Mouse (Mus musculus): ENCODE results near the gene Zcchc24.
A peak's percentile ranks its signal among the peaks of the same experiment; 100 is the strongest.
"Not testable (repeated sequence)": the region's sequence is repeated elsewhere in the genome, so short reads cannot be mapped to it uniquely, and the experiment has no call there.

Gene Zcchc24

DNA sequence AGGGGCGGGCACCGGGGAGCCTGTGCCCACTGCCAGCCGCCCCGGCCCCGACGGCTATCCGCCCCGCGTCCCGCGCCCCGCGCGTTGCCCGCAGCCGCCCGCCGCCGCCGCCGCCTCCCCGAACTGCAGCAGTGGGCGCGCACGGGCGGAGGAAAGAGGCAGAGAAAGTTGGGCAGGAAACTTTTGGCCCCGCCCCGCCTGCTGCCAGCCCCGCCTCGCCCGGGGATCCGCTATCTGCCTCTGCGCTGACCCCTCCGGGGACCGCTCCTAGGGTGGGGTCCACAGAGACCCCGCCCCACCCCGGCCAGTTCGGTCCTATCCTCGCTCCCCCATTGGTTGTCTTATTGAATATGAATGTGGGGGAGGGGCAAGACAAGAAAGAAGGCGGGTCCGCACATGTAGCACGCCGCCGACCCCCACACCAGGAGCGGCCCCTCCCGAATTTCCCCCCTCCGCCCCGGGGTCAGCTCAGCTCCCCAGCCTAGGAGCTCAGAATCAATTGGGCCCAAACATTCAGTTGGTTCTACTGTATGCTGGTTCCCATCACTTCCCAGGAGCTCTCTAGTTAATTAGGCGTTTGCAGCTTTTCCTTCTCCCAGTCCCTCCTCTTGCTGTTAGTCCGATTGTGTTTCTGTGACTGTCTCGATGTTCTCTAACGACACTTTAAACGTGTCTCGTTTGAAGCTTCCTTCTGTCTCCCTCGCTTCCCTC, at the start of gene Zcchc24:
TSS of gene Zcchc24 (minus strand) at position 125 of the 711 bp plus-strand sequence.
- peak; percentile 60 for DNase-seq (ENCODE audit: low read depth)

DNA sequence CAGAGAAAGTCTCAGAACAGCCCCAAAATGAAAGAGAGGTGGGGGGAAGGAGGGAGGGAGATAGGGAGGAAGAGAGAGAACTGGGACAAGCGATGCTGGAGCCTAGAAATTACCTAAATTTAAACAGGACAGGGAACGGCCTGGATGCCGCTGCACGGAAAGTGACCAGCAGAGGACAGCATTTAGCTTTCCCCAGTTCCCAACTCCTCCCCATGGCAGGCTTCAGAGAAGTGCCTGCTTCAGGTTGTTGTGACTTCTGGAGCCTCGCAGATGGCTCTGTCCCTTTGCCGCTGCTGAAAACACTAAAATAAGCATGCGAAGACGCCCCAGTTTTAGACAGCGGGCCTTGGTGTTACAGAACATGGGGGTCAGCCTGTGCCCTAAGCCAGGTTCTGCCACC, 47.6 kb upstream of the Zcchc24 start:
- DNase-seq (ENCODE audit: low read depth): peak; percentile 39

DNA sequence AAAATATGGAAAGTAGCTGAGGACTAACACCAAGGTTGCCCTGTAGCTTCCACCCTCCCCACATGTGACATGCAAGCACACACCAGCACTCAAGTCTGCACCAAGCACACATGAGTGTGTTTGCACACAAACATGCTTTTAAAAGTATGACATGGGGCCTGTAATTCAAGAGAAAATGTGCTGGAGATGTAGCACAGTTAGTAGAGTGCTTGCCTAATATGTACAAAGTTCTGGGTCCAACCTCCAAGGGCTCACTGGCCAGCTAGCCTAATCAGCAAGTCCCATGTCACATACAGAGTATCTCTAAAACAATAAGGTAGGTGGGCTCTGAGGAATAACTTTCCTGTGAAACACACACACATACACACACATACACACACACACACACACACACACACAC, 45.3 kb upstream of the Zcchc24 start:
- DNase-seq (ENCODE audit: low read depth): no peak

DNA sequence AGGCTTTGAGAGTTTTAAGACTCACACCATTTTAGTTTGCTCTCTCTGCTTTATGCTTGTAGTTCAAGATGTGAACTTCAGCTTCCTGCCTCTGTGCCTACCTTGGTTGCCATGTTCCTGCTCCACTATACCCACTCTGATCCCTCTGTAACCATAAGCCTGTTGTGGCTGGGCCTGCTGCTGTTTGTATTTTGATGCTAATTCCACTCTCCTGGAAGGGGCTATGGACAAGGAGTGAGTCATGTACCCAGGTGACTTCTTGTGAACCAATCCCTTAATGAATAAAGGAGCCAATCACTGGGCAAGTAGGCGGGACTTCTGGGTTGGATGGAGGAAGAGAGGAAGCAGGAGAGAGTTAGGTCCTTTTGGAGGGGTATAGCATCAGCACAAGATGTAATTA, 42.2 kb upstream of the Zcchc24 start:
- DNase-seq (ENCODE audit: low read depth): not testable (repeated sequence)

DNA sequence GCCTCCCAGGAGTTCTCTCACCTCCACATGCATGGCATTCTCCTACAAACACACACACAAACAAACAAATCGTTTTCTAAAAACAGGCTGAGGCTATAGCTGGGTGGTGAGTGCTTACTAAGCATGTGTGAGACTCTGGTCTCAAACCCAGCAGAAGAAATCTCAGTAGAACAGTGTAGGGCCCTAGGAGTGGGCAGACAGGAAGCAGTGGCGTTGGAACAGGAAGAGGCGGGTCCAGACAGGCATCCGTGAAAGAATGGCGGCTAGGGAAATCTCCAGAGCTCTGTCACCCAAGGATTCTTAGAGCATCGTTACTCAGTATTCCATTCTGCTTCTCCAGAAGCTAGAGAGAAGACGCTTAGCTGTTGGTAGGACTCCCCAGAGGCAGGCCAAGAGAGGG, 37.7 kb upstream of the Zcchc24 start:
- no peak for DNase-seq (ENCODE audit: low read depth)

DNA sequence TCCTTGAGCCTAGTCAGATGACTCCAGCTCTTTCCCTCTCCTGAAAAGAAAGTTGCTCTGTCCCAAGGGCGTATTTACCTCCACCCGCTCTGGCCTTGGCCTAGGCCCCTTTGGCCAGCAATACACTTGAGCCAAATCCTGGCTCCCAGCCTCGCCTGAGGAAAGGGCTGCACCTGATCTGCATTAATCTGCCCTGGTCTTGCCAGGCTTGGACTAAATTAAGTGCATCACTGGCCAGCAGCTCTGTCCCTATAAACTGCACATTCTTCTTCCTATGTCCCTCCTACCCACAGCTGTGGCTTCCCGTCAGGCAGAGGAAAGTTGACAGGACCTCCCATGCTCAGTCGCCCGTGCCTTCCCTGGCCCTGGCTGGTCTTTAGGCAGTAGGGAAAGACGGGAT, 37.0 kb upstream of the Zcchc24 start:
- no peak for DNase-seq (ENCODE audit: low read depth)

DNA sequence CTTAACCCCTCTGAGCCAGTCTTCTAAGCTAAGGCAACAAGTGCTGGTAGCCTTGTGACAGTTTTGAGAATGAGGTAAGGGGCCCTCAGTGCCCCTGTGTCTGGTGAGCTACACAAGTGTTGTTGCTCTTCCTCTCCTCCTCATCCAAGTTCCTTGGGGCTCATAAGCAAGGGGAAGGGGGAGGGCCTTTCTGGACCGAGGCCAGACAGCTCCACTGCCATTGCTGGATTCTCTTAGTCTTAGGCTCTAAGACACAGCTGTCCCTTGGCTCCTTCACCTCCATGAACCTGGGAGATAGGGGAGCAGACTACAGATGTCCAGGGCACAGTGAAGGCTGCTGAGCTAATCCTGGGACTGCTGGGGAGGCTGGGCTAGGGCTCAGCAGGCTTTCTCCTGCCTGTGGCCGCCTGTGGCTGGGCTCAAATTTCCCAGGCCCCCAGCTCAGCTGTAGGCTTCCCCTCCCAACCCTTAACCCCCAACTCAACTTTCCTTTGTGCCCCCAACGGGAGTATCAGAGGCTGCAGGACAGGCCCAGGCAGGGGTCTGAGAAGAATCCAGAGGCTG, 34.5 kb upstream of the Zcchc24 start:
- no peak for DNase-seq (ENCODE audit: low read depth)

DNA sequence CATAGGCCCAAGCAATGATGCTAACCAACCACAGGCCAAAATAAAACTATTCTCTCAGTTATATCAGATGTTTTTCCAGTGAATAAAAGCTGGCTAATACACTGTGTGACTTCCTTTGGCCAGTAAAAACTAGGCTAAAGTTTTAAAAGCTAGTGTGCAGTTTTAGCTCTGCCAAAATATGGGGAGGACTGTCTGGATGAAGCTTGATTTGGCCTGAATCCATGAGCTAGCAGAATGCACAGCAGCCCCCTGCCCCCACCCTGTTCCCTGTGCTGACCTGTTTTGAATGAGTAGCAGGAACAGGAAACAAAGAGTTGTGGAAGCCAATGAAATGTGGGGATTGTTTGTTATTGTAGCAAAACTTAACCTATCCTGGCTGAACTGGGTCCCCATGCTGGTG, 33.7 kb upstream of the Zcchc24 start:
- no peak for DNase-seq (ENCODE audit: low read depth)

DNA sequence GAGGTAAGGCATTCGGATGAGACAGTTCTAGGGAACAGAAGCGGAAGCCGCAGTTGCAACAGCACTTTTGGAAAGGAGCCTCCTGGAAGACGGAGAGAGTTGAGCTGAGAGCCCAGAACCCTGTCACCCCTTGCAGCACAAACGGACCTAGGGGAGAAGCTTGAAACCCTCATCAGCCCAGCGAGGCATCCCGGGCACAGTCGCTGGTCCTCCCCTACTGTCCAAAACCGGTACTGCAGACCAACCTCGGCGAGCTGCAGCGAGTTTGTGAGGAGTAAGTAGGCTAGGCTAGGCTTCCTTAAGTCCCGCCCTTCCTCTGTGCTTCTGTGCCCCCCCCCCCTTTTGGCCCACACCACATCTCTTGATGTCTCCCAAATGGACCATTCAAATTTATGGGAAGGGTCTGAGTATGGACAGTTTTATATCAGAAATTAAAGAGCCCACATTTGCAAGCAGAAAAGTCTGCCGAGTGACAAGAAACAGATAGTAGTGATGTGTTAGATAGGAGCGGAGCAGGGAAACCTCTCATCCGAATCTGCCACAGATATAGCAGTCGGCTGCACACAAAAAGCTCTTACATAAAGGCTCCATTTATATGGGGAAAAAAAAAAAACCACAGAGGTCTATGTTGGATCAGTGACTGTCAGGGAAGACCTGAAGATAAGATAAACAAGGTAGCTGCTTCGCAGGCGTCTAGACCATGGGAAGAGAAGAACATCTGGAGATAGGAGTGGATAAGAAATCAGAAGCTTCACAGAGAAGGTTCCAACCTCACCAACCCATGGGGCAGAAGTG, 31.5 kb upstream of the Zcchc24 start:
- DNase-seq (ENCODE audit: low read depth): peak; percentile 60

DNA sequence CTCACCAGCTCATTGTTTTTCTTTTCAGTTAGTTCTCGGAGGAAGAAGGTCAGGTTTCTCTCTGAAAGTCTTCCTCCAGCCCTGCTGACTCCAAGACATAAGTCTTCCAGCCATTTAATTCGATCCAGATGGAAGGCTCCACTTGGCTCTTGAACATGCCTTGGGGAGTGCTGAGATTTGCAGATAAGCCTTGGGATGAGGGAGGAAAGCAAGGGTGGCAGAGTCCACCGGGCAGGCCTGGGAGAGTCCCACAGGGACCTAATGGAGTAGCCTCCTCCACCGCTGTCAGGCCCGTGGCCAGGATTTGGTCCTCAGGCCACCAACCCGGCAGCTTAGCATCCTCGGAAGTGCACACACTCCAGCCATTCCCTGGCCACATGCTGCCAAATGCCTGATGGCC, 27.8 kb upstream of the Zcchc24 start:
- no peak for DNase-seq (ENCODE audit: low read depth)

DNA sequence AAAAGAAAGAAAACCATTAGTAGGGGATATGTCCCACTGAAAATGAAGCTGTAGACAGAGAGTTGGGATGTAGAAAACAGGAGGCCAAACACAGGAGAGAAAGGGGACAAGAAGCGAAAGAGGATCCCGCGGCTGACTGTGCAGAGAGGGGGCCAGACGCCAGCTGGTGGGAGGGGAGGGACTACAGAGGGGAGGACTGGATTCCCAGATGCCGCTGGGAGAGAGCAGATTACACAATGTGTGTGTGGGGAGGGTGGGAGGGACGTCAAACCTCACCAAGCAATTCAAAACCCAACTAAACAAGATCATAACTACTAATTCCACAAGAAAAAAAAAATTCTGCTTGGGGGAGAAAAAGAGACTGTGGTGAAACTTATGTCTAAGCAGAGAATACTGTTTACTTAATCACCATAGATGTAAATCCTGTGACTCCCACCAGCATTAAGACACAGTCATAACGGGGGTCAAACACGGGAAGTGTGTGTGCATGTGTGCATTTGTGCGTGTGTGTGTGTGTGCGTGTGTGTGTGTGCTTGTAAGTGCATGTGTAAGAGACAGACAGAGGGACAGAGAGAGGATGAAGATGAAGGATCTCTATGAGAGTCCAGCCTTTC, 26.8 kb upstream of the Zcchc24 start:
- DNase-seq (ENCODE audit: low read depth): no peak

DNA sequence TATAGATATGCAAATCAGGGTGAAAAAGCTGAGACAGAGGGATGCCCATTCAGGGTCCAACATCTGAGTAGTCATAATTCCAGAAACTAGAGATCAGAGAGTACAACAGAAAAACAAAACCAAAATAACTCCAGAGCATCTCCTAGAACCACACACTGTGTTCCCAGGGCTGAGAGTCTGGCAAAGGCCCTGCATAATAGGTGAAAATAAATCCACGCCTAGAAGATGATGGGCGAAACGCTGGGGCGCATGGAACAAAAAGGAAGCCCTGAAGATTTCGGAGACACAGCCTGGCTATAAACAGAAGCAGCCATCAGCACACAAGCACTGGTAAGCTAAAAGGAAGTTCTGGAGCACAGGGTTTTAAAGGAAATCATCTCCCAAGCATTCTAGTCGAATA, 26.2 kb upstream of the Zcchc24 start:
- no peak for DNase-seq (ENCODE audit: low read depth)

DNA sequence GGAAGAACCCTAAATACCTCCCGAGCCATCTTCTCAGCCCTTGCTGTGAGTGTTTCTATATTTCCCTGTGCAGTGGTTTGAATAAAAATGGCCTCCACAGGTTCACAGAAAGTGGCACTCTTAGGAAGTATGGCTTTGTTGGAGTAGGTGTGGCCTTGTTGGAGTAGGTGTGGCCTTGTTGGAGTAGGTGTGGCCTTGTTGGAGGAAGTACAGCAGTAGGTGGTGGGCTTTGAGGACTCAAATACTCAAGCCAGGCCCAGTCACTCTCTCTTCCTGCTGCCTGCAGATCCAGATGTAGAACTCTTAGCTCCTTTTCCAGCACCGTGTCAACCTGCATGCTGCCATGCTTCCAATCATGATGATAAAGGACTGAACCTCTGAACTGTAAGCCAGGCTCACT, 25.5 kb upstream of the Zcchc24 start:
- DNase-seq (ENCODE audit: low read depth): no peak

DNA sequence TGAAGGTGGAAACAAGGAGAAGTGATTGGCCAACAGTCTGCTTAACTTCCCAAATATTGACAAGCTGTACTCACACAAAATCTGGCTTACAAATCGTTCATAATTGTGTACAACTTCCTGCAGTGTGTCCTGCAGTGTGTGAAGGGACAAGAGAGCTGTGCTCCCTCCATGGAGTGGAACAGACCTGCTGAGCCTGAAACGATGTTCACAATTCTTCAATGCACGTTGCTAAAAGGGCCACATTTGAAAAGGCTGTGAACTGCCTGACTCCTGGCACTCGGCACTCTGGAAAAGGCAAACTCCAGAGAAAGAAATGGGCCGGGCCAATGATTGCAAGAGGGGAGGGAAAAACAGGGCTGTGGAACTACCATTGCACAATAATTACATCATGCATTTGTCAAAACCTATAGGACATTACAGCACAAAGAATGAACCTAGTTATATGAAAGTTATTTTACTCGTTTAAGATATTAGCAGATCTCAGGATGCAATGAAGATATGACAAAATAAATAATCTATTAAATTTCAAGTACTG, 22.0 kb upstream of the Zcchc24 start:
- no peak for DNase-seq (ENCODE audit: low read depth)

DNA sequence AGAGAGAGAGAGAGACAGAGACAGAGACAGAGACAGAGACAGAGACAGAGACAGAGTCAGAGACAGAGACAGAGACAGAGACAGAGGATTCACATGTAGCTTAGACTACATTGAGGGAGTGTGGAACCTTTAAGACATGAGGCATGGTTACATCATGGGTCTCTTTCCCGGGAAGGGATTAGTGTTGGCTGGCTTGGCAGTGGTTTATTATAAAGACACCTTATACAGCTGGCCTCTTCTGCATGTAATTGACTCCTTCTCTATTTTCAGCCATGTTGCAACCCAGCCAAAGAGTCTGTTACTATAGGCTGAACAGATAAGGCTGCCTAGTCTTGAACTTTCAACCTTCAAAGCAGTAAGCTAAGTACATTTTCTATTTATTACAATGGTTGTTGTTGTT, 21.1 kb upstream of the Zcchc24 start:
- no peak for DNase-seq (ENCODE audit: low read depth)

DNA sequence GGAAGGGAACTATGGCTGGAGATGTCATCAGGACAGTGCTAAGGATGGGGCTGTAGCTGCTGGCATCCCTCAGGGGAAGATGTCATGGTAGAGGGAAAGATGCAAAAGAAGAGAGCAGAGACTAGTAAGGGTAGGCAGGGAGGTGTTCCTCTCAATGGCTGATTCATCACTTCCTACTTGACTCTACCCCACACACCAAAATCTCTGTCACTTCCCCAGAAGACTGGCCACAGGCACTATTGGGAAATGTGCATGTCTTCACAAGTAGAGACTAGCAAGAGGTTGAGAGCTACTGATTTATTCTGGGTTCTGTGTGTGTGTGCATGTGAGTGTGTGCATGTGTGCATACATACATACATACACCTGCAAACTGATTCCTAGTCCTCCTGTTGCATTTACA, 20.4 kb upstream of the Zcchc24 start:
- DNase-seq (ENCODE audit: low read depth): peak; percentile 35

DNA sequence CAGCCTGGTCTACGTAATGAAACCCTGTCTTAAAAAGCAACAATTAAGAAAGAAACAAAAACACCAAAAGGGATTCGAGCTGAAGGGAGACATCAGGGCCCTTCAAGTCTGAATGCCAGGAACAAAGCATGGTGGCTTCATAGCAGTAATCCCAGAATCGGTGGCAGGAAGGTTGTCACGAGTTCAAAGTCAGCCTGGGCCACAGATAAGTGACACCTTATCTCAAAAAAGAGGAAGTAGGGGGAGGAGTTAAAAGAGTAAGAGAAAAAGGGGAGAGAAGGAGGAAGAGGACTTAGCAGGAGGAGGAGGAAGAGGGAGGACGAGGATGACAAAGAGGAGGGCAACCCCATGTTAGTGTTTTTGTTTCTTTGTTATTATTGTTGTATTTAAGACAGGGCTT, 19.4 kb upstream of the Zcchc24 start:
- DNase-seq (ENCODE audit: low read depth): no peak

DNA sequence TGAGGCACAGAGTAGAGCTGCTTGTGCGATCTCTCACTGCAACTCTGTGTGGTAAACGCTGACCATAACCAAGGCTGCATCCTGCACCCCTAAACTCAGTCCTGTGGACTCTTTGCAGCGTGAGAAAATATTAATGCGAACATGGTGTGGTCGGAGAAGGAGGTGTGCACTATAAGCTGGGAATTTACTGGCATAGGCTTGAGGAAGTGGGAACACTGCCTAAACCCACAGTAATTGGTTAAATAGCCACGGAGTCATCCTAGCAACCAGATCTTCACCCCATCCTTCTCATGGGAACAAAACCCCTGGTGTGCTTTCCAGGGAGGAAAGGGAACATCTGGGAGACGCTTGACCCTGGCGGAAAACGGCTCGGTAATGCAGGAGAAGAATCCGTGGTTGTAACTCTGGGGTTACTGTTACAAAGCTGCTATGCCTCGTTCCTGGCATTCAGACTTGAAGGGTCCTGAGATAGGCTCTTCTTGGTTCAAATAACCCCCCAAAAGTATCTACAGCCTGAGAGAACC, 18.6 kb upstream of the Zcchc24 start:
- no peak for DNase-seq (ENCODE audit: low read depth)

DNA sequence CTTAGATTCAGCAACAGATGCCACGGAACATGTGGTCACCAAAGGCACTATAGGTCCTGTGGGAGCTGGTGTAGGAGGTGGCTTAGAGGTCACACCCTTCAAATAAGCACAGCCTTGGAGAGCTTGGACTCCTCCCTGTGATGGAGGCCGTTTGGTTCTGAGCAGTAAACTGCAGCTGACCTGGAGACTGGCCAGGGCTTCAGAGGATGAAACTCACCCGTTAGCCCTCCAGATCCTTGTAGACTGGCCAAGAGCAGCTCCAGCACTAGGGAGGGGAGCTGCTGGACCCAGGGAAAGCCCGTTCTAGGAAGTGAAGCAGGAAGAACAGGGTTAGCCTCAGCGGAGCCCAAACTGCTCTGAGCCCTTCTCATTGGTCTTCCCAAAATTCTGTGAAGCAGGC, 18.1 kb upstream of the Zcchc24 start:
- no peak for DNase-seq (ENCODE audit: low read depth)

DNA sequence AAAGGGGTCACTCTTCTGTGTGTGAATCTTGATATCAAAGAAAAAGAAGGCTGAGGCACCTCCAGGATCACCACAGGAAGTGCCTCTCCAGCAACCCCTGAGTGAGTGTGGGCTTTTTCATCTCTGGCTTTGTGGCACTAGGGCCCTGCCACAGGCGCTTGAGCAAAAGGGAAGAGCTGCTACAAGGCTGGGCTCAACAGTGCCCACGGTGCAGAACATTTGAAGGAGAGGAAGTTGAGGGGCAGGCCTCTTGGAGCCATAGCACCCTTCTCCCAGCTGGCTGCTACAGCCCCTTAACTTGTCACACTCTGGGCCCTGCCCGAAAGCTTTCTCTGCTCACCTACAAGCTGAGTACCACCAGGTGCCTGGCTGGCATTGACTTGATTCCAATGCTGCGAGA, 16.4 kb upstream of the Zcchc24 start:
- no peak for DNase-seq (ENCODE audit: low read depth)

DNA sequence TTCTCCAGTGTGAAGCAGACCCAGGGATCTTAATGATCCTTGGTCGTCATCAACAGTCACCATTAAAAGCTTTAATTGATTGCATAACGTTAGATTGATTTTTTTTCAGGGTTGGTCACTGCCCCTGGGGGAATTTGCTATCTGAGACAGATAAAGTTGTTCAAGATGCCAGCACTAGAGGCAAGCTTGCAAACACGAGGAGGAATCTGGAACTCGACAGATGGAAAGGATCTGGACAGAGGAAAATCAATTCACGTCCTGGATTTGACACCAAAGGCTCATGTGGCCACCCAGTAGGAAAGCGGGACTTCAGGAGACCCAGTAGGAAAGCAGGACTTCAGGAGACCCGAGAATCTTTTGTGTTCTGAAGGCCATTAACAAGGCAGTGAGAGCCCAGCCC, 14.4 kb upstream of the Zcchc24 start:
- DNase-seq (ENCODE audit: low read depth): no peak

DNA sequence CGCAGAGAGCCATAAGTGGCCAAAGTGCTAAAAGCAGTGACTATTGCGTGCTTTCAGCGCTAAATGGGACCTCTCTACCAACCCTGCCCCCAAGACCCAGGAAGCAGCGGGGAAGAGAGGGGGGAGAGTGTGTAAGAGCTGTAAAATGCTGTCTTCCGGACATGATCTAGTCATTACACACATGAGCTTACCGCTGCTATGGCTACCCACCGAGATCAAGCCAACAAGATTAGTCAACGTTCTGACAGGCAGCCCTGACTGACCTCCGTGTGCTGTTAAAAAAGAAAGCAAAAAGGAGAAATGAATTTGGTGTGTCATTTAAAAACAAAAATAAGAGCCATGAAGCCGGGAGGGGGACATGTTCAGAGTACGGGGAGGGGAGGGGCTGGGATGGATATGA, 11.8 kb upstream of the Zcchc24 start:
- DNase-seq (ENCODE audit: low read depth): no peak
